Mouse (Mus musculus) lung, adult 2 months (tissue): Measurements from ENCODE around the gene Rab3a. TPM values are rescaled to one million over a fixed set of nuclear protein-coding genes. Genes with fewer than 3 reads are reported as not detected.

Source experiments
- DNase-seq: peaks from one replicate; pipeline ENCODE4 v3.0.0; 2022
- H3K4me1 ChIP-seq: fragments of 200-500 bp; 2 replicates; pipeline ENCODE4 v1.6.1; 2011; ENCODE audit warnings: low read length; ENCODE audit not compliant: control insufficient read depth, insufficient read depth
- H3K4me3 ChIP-seq: fragments of 200-500 bp; replicated peaks from 2 replicates; pipeline ENCODE3; 2011; ENCODE audit warnings: low read depth, mild to moderate bottlenecking, control low read depth, low read length; ENCODE audit errors: extremely low read depth
- CTCF ChIP-seq: fragments of 200-500 bp; IDR thresholded peaks from 2 replicates; pipeline ENCODE4 v1.5.1; 2011; ENCODE audit warnings: mild to moderate bottlenecking, low read length, control low read depth; ENCODE audit not compliant: insufficient read depth
- POLR2A ChIP-seq: fragments of 200-500 bp; IDR thresholded peaks from 2 replicates; pipeline ENCODE4 v1.6.1; 2011; ENCODE audit warnings: low read depth, mild to moderate bottlenecking, control low read depth, low read length, borderline replicate concordance; ENCODE audit errors: extremely low read depth
- WGBS: fragments of 180-500 bp; shearing (Covaris S2); methylation state at CpG from one replicate; pipeline ENCODE4 v1.1.7; 2018; 5-methylcytosine and 5-hydroxymethylcytosine counted together
- polyA plus RNA-seq: library from polyadenylated mRNA; depleted of rRNA; stranded (reverse); fragments of >200 nt; gene quantifications from 2 replicates; pipeline ENCODE4 v1.2.3, GENCODE M21; 2012

Rab3a gene
- polyA plus RNA-seq, 1 experiment, result 46.4 TPM

GRCm38 (mm10) chr8:70748246-70749096 lies 6.0 kb upstream of the Rab3a start:
- WGBS, result 84% methylated on average over 23 of the region's 23 CpGs
- DNase-seq, result no peak
- TF ChIP-seq POLR2A, result no peak
- no peak for TF ChIP-seq CTCF

DNA sequence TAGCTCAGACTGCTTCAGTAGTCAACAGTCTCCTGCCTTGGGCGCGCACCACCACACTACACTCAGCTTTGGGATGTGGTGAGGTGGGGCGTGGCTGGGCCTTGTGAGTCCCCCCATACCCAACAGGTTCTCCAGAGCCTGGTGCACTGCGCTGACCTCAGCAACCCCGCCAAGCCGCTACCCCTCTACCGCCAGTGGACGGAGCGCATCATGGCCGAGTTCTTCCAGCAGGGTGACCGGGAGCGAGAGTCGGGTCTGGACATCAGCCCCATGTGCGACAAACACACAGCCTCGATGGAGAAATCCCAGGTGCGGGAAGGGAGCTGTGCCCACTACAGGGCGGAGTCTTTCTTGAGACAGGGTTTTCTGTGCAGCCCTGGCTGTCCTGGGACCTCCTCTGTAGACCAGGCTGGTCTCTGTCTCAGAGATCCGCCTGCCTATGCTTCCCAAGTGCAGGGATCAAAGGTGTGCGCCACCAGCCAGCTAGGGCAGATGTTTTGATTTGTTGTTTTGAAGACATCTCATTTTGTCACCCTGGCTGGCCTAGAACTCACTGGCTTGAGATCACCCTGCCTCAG lies 5.3 kb upstream of the Rab3a start:
- H3K4me3 ChIP-seq, result no peak overlapping the region
- peaks cover 10% of the 10 kb centered on the region for H3K4me1 ChIP-seq
- 83% methylated on average over 19 of the region's 19 CpGs for WGBS
- TF ChIP-seq CTCF (no peak), POLR2A (no peak)
- DNase-seq, result no peak

More at GRCm38 (mm10) chr8:70748246-70749096, 6.0 kb upstream of the Rab3a start:
- H3K4me1 ChIP-seq, result peaks cover 7% of the 10 kb centered on the region
- H3K4me3 ChIP-seq, result no peak overlapping the region

- Histone ChIP-seq H3K4me1 (peaks cover 12% of the 10 kb centered on the region), H3K4me3 (no peak overlapping the region)
- TF ChIP-seq CTCF (no peak), POLR2A (no peak)
- no peak for DNase-seq
- WGBS, result 81% methylated on average over 13 of the region's 13 CpGs
Observed at GRCm38 (mm10) chr8:70750128-70750680, 4.3 kb upstream of the Rab3a start.

DNA sequence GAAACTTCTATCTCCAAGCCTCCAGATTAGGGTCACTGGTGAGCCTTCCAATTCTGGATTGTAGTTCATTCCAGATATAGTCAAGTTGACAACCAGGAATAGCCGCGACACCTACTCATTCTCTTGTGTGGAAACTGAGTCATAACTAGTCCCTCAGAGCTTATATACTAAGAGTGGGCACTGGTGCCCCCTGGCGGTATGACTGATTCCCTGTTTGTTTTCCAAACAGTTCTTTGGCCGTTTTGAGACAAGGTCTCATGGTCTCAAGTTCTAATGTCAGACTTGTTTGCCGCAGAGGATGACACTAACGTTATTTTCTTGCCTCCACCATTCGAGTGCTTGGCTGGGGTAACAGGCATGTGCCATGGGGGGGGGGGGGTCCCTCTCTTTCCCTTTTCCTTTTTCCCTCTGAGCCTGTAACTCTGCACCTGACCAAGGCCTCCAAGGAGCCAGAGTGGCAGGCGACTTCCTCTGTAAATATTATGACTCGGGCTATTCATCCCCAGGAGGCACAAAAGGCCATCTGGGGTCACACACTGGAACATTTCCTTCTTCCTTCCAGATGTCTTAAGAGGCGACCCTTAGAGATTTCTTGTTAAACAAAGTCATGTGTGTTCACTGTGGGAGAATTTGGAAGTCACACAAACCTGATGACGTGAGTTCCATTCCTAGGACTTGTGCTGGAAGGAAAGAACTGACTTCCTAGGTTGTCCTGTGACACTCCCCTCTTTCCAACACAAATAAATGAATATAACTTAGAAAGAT lies 2.3 kb upstream of the Rab3a start:
- peak; percentile 42; the same call in 1 of the 2 replicates for TF ChIP-seq CTCF
- no peak for TF ChIP-seq POLR2A
- Histone ChIP-seq H3K4me1 (peaks cover 13% of the 10 kb centered on the region), H3K4me3 (no peak overlapping the region)
- WGBS, result 11% methylated on average over 11 of the region's 11 CpGs
- peak; percentile 83 for DNase-seq

DNA sequence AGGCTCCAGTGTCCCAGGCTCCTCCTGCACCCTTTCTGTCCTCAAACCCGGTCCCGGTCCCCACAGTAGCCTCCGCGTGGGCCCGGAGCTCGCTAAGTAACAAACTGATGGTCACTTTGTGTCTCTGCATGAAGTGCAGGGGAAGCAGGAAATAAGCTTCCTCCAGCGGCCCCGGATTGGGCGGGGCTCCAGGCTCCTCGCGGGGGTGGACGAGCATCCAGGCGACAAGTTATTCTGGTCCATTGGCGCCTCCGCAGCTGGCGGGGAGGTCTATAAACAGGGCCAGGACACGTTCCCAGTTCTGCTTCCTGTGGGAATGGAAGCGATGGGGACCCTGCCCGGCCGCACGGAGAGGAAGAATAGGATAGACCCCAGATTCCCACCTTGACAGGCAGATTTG lies 1.3 kb upstream of the Rab3a start:
- DNase-seq, result peak; percentile 83
- 4% methylated on average over 21 of the region's 21 CpGs for WGBS
- H3K4me1 ChIP-seq, result peaks cover 13% of the 10 kb centered on the region
- peak overlapping the region; percentile 45 for H3K4me3 ChIP-seq
- TF ChIP-seq POLR2A (peak; percentile 73; the same call in 1 of the 2 replicates), CTCF (no peak)

- H3K4me3 ChIP-seq, result peak overlapping the region; percentile 83
- no peak for DNase-seq
- WGBS, result 9% methylated on average over 50 of the region's 50 CpGs
- H3K4me1 ChIP-seq, result peaks cover 19% of the 10 kb centered on the region
- TF ChIP-seq POLR2A (no peak; the same call in 1 of the 2 replicates), CTCF (no peak)
Observed at GRCm38 (mm10) chr8:70754871-70755660, 587 bp downstream of the Rab3a start.

- TF ChIP-seq CTCF (no peak), POLR2A (no peak)
- WGBS, result 81% methylated on average over 24 of the region's 24 CpGs
- H3K4me1 ChIP-seq, result peaks cover 21% of the 10 kb centered on the region
- DNase-seq, result no peak
- no peak overlapping the region for H3K4me3 ChIP-seq
Observed at GRCm38 (mm10) chr8:70755661-70756475, 1.4 kb downstream of the Rab3a start.

GRCm38 (mm10) chr8:70756476-70757040 lies 2.1 kb downstream of the Rab3a start:
- no peak for DNase-seq
- TF ChIP-seq POLR2A (no peak), CTCF (no peak)
- no peak overlapping the region for H3K4me3 ChIP-seq
- peaks cover 24% of the 10 kb centered on the region for H3K4me1 ChIP-seq
- WGBS, result 87% methylated on average over 6 of the region's 6 CpGs
